Mouse (Mus musculus) lung, embryonic 14.5 days (tissue): ENCODE data around the gene Vwa3b. TPM values are rescaled to one million over a fixed set of nuclear protein-coding genes. Genes with fewer than 3 reads are reported as not detected.

Experiments used
- ATAC-seq: fragments of 200-750 bp; cut with Nextera tagmentation; 2 replicates; pipeline ENCODE4 v1.8.0; 2017; ENCODE audit warnings: mild to moderate bottlenecking, moderate TSS enrichment, moderate library complexity; ENCODE audit not compliant: insufficient read depth
- DNase-seq: peaks from one replicate; pipeline ENCODE4 v3.0.0-alpha.2; 2015
- H3K27ac ChIP-seq: fragments of 300-500 bp; sonication (generic); 2 replicates; pipeline ENCODE4 v1.5.1; 2014; ENCODE audit warnings: low read depth, mild to moderate bottlenecking, moderate library complexity
- H3K27me3 ChIP-seq: fragments of 300-500 bp; sonication (generic); 2 replicates; pipeline ENCODE4 v1.6.1; 2014; ENCODE audit warnings: low read length, control low read depth; ENCODE audit not compliant: insufficient read depth
- H3K36me3 ChIP-seq: fragments of 300-500 bp; sonication (generic); 2 replicates; pipeline ENCODE4 v1.6.1; 2014; ENCODE audit warnings: control low read depth; ENCODE audit not compliant: insufficient read depth
- H3K4me1 ChIP-seq: fragments of 300-500 bp; sonication (generic); 2 replicates; pipeline ENCODE4 v1.6.1; 2014; ENCODE audit warnings: antibody characterized with exemption, control low read depth; ENCODE audit not compliant: insufficient read depth
- H3K4me2 ChIP-seq: fragments of 300-500 bp; sonication (generic); 2 replicates; pipeline ENCODE4 v1.6.1; 2014; ENCODE audit warnings: mild to moderate bottlenecking
- H3K4me3 ChIP-seq: fragments of 300-500 bp; sonication (generic); 2 replicates; pipeline ENCODE4 v1.5.1; 2014; ENCODE audit warnings: low read depth, low read length
- H3K9ac ChIP-seq: fragments of 300-500 bp; sonication (generic); 2 replicates; pipeline ENCODE4 v1.6.1; 2014
- H3K9me3 ChIP-seq: fragments of 300-500 bp; sonication (generic); 2 replicates; pipeline ENCODE4 v1.6.1; 2016; ENCODE audit warnings: low read depth, low read length, control low read depth
- CTCF ChIP-seq: IDR thresholded peaks from 2 replicates; pipeline ENCODE4 v1.5.1; 2016; ENCODE audit warnings: antibody characterized with exemption, low read depth
- WGBS: fragments of 180-500 bp; shearing (Covaris S2); extraction: QIAGEN DNeasy Blood & Tissue Kit; methylation state at CpG from one replicate; pipeline ENCODE4 v1.1.7; 2014; 5-methylcytosine and 5-hydroxymethylcytosine counted together
- polyA plus RNA-seq: library from polyadenylated mRNA; unstranded; fragments of >200 nt; fragmentation: Nextera tagmentation; extraction: Ambion mirVana; gene quantifications from 2 replicates; pipeline ENCODE4 v1.2.1, GENCODE M21; 2014

Gene Vwa3b
- polyA plus RNA-seq, 1 experiment from 2014 or later, result not detected

DNA sequence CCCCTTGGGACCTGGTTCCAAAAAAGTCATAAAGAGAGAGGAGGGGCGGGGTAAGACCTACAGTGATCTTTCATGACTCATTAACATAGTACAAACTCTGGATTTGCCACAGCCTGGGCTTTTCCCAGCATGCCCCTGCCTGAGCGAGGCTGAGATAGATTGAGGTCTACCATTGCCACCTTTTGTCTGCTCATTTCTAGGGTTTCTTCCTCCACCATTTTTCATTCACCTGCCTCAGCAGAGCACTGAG is 55.7 kb downstream of the Vwa3b start:
- Histone ChIP-seq H3K9me3 (no peaks in the 10 kb centered on the region), H3K36me3 (no peaks in the 10 kb centered on the region), H3K27me3 (no peaks in the 10 kb centered on the region), H3K27ac (no peak overlapping the region), H3K9ac (no peak overlapping the region), H3K4me2 (no peak overlapping the region), H3K4me1 (no peaks in the 10 kb centered on the region), H3K4me3 (no peak overlapping the region)
- ATAC-seq (no peak), DNase-seq (no peak)
- TF ChIP-seq CTCF, result no peak
- WGBS, result 97% methylated on average over 2 of the region's 2 CpGs

DNA sequence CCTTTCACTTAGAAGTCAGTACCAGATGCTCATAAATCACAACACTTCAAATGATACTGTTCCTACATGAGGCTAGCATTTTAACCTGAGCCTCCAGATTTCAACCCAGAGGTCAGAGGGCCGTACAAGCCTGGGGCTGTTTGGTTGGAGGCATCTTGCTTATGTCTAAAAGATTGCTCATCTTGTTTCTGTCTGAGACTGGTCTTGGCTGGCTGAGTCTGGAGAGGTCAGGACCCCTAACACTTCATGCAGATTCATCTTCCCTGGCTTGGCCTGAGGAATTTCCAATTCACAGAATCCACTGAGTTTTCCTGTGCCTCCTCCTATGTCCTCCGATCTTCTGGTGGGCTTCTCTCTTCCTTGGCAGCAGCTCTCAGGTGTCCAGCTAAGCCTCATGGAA is 57.7 kb downstream of the Vwa3b start:
- DNase-seq, result no peak
- H3K9me3 ChIP-seq, result no peaks in the 10 kb centered on the region
- no peak overlapping the region for H3K4me3 ChIP-seq
- no peak overlapping the region for H3K9ac ChIP-seq
- no peaks in the 10 kb centered on the region for H3K4me1 ChIP-seq
- TF ChIP-seq CTCF, result no peak
- no peak overlapping the region for H3K4me2 ChIP-seq
- ATAC-seq, result no peak
- 36% methylated on average over 2 of the region's 2 CpGs for WGBS
- H3K27me3 ChIP-seq, result no peaks in the 10 kb centered on the region
- H3K27ac ChIP-seq, result no peak overlapping the region
- no peaks in the 10 kb centered on the region for H3K36me3 ChIP-seq

DNA sequence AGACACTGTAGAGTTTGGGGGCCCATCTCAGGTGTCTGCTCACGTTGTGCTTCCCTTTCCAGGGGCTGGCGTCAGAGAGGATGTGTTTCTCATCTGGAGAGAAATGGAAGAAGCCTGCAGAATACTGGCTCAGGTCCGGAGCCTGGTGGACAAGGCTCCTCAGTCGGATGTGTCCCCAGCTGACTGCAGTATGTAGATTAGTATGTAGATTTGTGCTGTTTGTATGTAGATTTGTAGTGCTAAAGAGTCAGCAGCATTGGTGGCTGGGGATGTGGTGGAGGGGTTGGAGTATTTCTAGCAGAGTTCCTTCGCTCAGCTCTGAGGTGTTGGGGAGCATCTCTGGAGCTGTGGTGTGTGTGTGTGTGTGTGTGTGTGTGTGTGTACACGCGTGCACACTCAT is 58.8 kb downstream of the Vwa3b start:
- DNase-seq, result no peak
- no peak overlapping the region for H3K4me3 ChIP-seq
- TF ChIP-seq CTCF, result no peak

DNA sequence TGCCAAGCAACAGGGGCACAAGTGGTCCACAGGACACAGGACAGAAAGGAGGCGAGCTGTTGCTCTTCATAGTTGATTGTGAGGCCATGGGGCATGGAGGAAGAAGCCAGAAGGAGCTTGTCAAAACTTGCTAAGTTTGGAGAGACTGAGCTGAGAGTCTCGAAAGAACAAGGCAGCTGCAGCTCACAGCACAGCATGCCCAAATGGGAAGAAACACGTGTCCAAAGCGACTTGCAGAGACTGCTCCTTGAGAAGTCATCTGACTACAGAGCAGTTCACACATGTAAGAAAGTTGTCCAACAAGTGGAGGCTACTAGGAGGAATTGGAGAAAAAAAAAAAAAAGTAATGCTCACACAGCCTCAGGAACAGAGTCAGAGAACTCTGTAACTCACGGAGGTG is 62.8 kb downstream of the Vwa3b start:
- ATAC-seq (no peak), DNase-seq (no peak)
- Histone ChIP-seq H3K9ac (no peak overlapping the region), H3K4me3 (no peak overlapping the region), H3K4me2 (no peak overlapping the region), H3K36me3 (no peaks in the 10 kb centered on the region), H3K4me1 (no peaks in the 10 kb centered on the region), H3K9me3 (peaks cover under 1% of the 10 kb centered on the region; the same call in 1 of the 2 replicates), H3K27ac (no peak overlapping the region), H3K27me3 (no peaks in the 10 kb centered on the region)
- no peak for TF ChIP-seq CTCF
- 70% methylated on average over 5 of the region's 5 CpGs for WGBS

More for the DNA sequence above, 58.8 kb downstream of the Vwa3b start:
- WGBS, result 55% methylated on average over 7 of the region's 7 CpGs
- ATAC-seq, result no peak
- Histone ChIP-seq H3K4me2 (no peak overlapping the region), H3K9ac (no peak overlapping the region), H3K9me3 (no peaks in the 10 kb centered on the region), H3K27me3 (no peaks in the 10 kb centered on the region), H3K4me1 (no peaks in the 10 kb centered on the region), H3K27ac (no peak overlapping the region), H3K36me3 (no peaks in the 10 kb centered on the region)

DNA sequence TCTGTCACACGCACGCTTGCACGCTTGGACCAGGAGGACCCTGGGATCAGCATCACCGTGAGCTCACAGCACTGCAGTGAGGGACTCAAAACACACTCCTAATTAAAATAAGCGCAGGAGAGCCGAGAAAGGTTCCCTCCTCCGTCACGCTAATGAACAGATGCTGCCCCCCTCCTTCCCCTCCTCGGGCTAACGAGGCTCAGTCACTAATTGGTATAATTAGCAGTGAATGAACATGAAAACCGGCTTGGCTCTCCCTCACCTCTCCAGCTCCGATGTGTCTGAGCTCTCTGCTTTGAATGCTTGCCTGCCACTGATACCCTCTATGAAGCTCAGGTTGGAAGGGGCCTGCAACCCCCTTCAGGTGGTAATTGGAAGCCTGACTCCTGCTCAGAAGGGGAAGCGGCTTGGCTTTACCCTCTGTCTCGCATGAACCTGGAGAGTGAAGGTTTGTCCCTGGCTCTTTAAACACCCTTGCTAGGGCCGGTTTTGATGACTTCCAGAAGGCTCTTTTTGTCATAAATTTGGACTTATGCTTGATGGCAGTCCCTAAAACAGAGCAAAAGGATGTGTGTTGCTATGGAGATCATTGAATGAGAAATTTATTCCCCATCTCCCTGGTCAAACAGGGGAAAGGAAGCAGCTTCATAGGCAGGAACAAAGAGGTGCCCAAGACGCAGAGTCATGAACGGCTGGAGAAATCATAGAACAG is 71.1 kb downstream of the Vwa3b start:
- no peak for TF ChIP-seq CTCF
- Histone ChIP-seq H3K27me3 (no peaks in the 10 kb centered on the region), H3K9ac (no peak overlapping the region), H3K9me3 (peaks cover 3% of the 10 kb centered on the region; the same call in 1 of the 2 replicates), H3K4me2 (no peak overlapping the region), H3K4me1 (no peaks in the 10 kb centered on the region), H3K27ac (no peak overlapping the region), H3K4me3 (no peak overlapping the region), H3K36me3 (no peaks in the 10 kb centered on the region)
- DNase-seq (no peak), ATAC-seq (no peak)
- WGBS, result 68% methylated on average over 17 of the region's 17 CpGs

DNA sequence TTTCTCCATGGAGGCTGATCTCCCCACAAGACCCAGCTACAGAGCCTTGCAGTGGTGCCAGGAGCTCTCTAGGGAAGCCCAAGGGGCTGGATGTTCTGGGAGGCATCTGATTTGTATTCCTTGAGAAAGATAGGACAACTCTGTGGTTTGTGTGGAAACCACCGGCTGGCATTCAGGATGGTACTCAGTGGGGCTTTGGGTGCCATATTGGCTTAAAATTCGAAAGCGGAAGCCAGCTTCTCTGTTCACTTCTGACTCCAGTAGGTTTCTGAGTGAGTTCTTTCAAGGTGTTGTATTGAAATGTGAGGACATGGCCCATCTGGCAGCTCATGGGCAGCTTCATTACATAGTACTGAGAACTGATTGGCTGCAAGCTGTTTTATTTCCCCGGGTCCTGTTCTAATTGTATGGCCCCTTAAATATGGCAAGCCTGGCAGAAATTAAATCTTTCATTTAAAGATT is 71.7 kb downstream of the Vwa3b start:
- ATAC-seq, result no peak
- Histone ChIP-seq H3K9me3 (peaks cover 3% of the 10 kb centered on the region; the same call in 1 of the 2 replicates), H3K27me3 (no peaks in the 10 kb centered on the region), H3K4me2 (no peak overlapping the region), H3K4me3 (no peak overlapping the region), H3K27ac (no peak overlapping the region), H3K36me3 (no peaks in the 10 kb centered on the region), H3K4me1 (no peaks in the 10 kb centered on the region), H3K9ac (no peak overlapping the region)
- no peak for TF ChIP-seq CTCF
- no peak for DNase-seq
- WGBS, result 91% methylated on average over 4 of the region's 4 CpGs

DNA sequence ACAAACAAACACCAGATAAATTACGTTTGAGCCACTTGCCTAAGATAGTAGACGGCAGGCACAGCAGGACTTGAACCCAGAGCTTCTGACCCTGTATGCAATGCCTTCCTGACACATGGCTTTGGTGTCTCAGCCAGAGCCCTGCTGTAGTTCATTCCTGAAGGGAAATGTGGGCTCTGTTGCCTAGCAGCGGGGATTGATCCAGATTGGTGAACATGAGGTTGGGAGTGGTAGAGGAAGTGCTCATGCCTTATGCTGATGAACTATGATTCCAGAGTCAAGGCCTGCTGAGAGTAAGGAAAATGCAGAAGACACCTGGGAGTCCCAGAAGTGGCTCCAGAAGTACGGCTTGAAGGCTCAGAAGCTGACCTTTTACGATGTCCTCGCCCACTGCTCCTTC is 74.0 kb downstream of the Vwa3b start:
- no peak for TF ChIP-seq CTCF
- no peaks in the 10 kb centered on the region for H3K4me1 ChIP-seq
- no peak overlapping the region for H3K27ac ChIP-seq
- H3K9ac ChIP-seq, result no peak overlapping the region
- H3K4me2 ChIP-seq, result no peak overlapping the region
- no peak for ATAC-seq
- 83% methylated on average over 6 of the region's 6 CpGs for WGBS
- no peaks in the 10 kb centered on the region for H3K9me3 ChIP-seq
- H3K4me3 ChIP-seq, result no peak overlapping the region
- H3K36me3 ChIP-seq, result no peaks in the 10 kb centered on the region
- H3K27me3 ChIP-seq, result no peaks in the 10 kb centered on the region
- no peak for DNase-seq
